Mouse (Mus musculus) lung, postnatal 0 days (tissue): Measurements from ENCODE around the gene Polr3c.

Source experiments
- CTCF ChIP-seq: IDR thresholded peaks from 2 replicates; pipeline ENCODE4 v1.5.1; 2016; ENCODE audit warnings: antibody characterized with exemption, mild to moderate bottlenecking
- EP300 ChIP-seq: IDR thresholded peaks from 2 replicates; pipeline ENCODE4 v1.6.1; 2016; ENCODE audit warnings: antibody characterized with exemption, mild to moderate bottlenecking, control low read depth

DNA sequence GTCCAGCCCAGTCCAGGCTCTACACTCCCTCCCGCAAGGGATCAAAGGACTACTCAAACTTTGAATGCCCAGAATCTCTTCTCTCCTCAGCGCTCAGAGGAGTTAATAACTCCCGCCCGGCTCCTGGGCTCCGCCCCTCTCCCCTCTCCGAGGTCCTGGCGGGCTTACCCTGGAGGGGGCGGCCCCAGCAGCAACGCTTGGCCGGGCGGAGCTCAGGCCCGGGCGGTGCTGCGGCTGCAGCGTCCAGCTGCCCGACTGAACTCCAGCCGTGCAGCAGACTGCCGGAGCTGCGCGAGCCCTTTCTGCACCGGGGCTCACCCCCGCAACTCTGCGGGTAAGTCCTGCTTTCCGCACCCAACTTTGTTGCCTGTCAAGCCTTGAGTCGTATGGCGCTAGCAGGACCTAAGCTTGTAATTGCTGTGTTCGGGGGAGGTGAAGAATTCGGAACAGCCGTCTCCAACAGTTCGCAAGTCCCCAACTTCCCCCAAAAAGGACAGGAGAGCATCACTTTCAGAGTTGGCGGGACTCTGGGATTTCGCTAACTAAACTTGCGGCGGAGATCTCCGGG, 31.1 kb downstream of the Polr3c start, which contains the start of gene Pias3:
- no peak for TF ChIP-seq CTCF
- no peak for TF ChIP-seq EP300
